Mouse (Mus musculus) gastrocnemius, adult 8-10 months (tissue): ENCODE data around the gene Myl6b. TPM values are rescaled to one million over a fixed set of nuclear protein-coding genes. Genes with fewer than 3 reads are reported as not detected.

Source experiments
- DNase-seq, 2 experiments: peaks; one replicate each; pipeline ENCODE4 v3.0.0; 2022; ENCODE audit warnings: low spot score in 2 of 2
- total RNA-seq, 4 experiments: library from RNA; stranded (reverse); gene quantifications; 2 replicates each; pipeline ENCODE4 v1.2.4; 2022

The Myl6b gene
- 10 to 100 TPM in 2 of 4 experiments, 1 to 10 TPM in 2; 8.7 to 11.7 (median 10.0) TPM for total RNA-seq

GRCm38 (mm10) chr10:128498590-128498989 is at the start of gene Myl6b:
Myl6b (minus strand) TSS chr10:128498685.
- DNase-seq: peak; percentile 94 to 97

- DNase-seq: peak; percentile 85 to 93
Measured at GRCm38 (mm10) chr10:128547361-128548032, 49.0 kb upstream of the Myl6b start, which contains the start of gene Zc3h10. Zc3h10 (minus strand) TSS chr10:128547774.

- DNase-seq: no peak
Measured at GRCm38 (mm10) chr10:128546787-128547186, 48.3 kb upstream of the Myl6b start.

GRCm38 (mm10) chr10:128546361-128546760 is 47.9 kb upstream of the Myl6b start:
- no peak for DNase-seq

GRCm38 (mm10) chr10:128545570-128545898 is 47.0 kb upstream of the Myl6b start:
- DNase-seq: no peak

GRCm38 (mm10) chr10:128544674-128545569 is 46.4 kb upstream of the Myl6b start:
- no peak for DNase-seq

GRCm38 (mm10) chr10:128544151-128544657 is 45.7 kb upstream of the Myl6b start:
- no peak for DNase-seq

GRCm38 (mm10) chr10:128543100-128543499 is 44.6 kb upstream of the Myl6b start:
- no peak for DNase-seq

GRCm38 (mm10) chr10:128538340-128538870 is 39.9 kb upstream of the Myl6b start:
- no peak for DNase-seq

- peak; percentile 84 to 86 for DNase-seq
Measured at GRCm38 (mm10) chr10:128536266-128536940, 37.9 kb upstream of the Myl6b start.

- no peak for DNase-seq
Measured at GRCm38 (mm10) chr10:128535624-128536265, 37.3 kb upstream of the Myl6b start.

- DNase-seq: no peak
Measured at GRCm38 (mm10) chr10:128535206-128535605, 36.7 kb upstream of the Myl6b start.

- DNase-seq: no peak
Measured at GRCm38 (mm10) chr10:128526366-128527356, 28.2 kb upstream of the Myl6b start.

- peak; percentile 93 to 96 for DNase-seq
Measured at GRCm38 (mm10) chr10:128525671-128526308, 27.3 kb upstream of the Myl6b start, which contains the start of gene Esyt1. Esyt1 (minus strand) TSS chr10:128525871.

- no peak for DNase-seq
Measured at GRCm38 (mm10) chr10:128524732-128525662, 26.5 kb upstream of the Myl6b start.

GRCm38 (mm10) chr10:128524111-128524731 is 25.7 kb upstream of the Myl6b start:
- DNase-seq: no peak

- DNase-seq: no peak
Measured at GRCm38 (mm10) chr10:128522351-128522750, 23.9 kb upstream of the Myl6b start.
